Mouse (Mus musculus): Measurements from ENCODE around the gene Fam90a1a. TPM values are rescaled to one million over a fixed set of nuclear protein-coding genes. Genes with fewer than 3 reads are reported as not detected.
"Not testable (repeated sequence)": the region's sequence is repeated elsewhere in the genome, so short reads cannot be mapped to it uniquely, and the experiment has no call there.

Gene Fam90a1a
- not detected for total RNA-seq (2021)
- long read RNA-seq, experiment 1 = 0 reads
- long read RNA-seq, experiment 2 = 0 reads

DNA sequence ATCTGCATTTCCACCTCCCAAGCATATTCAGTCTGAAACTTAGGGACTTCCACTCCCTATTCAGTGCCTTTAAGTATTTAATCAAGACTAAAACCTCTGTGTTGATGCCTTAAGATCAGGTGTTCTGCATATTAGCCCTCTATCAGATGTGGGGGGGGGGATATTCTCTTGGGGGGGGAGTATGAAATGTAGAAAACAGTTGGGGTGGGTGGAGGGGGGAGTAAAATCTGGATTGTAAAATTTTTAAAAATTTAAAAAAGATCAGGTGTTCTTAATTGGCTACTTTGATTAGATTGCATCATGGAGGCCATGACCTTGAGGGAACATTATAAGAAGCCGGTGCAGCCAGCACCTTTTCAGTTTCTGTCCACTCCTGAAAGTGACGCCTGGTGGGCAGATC lies at the start of gene Fam90a1a:
TSS of gene Fam90a1a (plus strand) at position 301 of the 400 bp plus-strand sequence.
- no peak for DNase-seq (ENCODE audit: low spot score in 2 of 2)

DNA sequence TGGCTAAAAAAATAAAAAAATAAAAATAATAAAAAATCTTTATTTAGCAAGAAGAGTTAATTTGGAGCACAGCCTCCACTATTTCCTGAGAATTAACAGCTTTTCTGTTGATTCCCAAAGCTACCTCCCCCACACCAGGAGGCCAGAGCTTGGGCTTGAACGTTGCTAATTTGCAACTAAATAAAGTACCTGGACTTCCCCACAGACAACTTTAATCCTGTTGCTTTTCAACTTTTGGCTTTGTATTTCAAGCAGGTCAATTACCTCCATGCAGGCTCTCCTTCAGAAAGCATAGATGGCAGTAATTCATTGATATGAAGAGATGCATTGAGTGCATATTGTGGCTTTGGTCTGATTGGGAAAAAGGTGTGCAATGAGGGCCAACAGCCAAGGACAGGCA lies 46.6 kb upstream of the Fam90a1a start:
- DNase-seq (ENCODE audit: low spot score in 2 of 2) = no peak

DNA sequence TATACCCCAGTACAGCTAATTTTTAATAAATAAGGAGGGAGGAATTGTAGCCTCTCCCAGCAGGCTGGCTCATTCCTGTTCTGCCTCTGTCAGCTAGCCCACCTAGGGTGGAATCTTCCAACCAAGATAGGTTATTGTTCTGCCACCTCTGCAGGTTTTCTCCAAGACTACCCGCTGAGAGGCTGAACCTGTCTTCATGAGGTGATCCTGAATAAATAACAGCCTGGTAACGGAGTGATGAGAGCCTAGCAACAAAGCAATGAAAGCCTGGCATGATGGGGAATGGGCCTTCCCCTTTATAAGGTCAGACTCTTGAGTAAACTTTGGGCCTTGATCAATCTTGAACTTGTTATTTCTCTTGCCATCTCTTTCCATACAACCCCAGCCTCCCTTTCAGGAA lies 46.0 kb upstream of the Fam90a1a start:
- no peak for DNase-seq (ENCODE audit: low spot score in 2 of 2)

DNA sequence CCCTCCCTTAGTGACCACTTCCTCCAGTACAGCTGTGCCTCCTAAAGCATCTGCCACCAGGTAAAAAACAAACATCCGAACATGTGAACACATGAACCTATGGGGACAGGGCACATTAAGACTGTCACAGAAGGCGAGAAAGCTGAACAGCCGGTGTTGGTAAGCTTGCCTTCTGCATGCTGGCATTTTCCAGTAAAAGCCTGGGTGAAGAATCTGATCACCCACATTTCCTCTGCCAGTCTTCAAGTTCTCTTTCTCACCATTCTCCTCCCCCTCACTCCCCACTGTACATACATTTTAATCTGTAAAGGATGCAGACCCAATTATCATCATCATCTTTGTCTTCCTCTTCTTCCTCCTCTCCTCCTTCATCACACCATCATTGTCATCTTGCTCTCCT lies 42.9 kb upstream of the Fam90a1a start:
- no peak for DNase-seq (ENCODE audit: low spot score in 2 of 2)

DNA sequence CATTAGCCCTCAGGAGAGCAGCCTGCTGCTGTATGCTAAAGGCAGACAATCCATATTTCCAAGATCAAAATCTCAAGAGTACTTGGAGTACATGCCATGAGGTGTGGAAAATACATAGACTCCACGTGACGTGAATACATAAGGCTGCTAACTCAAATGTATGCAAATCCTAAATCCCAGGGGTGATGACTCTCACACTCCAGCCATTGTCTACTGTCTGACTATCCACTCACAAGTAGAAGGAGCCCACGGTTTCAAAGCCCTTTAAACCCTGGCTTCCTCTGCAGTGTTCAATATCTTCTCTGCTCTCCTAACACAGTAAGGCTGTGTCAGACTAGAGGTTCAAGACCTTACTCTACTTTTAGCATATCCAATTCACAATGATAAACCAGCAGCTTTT lies 27.8 kb upstream of the Fam90a1a start:
- DNase-seq (ENCODE audit: low spot score in 2 of 2) = not testable (repeated sequence)

DNA sequence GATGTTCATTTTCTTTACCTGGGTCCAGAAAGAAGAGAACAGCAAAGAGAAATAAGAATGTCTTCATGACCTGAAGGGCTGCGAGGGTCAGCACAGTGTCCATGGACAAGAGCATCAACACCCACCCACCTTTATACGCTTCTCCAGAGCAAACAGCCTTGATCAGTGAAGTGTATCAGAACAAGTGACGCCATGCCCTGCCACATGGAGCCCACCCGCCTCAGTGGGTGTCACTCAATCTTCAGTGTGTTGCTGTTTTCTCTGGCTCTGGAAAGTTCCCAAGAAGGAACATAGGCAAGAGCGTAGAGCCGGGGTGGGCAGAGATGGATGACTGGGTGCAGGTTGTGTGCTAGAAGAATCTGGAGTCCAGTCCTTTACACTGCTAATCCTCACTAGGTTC lies 25.9 kb upstream of the Fam90a1a start, which contains the start of gene Defb15:
TSS of gene Defb15 (minus strand) at position 101 of the 400 bp plus-strand sequence.
- DNase-seq (ENCODE audit: low spot score in 2 of 2) = no peak

DNA sequence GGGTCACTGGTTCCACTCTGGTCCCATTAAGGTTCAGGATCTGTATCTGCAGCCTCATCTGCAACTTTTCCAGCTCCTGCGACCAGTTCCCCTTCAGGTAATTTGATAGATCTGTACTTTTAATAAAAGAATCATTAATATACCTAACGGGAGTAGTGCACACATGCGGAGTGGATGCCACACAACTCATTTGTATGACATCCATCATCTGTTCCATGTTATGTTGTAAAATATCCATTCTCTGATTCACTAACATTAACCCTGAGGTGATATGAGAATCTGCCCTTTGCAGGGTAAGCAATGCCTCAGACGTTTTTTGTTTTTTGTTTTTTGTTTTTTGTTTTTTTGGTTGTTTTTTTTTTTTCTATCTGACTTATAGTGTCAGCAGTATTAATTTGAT lies 20.5 kb upstream of the Fam90a1a start, which contains the start of gene Defb35:
TSS of gene Defb35 (plus strand) at position 301 of the 400 bp plus-strand sequence.
- not testable (repeated sequence) for DNase-seq (ENCODE audit: low spot score in 2 of 2)

DNA sequence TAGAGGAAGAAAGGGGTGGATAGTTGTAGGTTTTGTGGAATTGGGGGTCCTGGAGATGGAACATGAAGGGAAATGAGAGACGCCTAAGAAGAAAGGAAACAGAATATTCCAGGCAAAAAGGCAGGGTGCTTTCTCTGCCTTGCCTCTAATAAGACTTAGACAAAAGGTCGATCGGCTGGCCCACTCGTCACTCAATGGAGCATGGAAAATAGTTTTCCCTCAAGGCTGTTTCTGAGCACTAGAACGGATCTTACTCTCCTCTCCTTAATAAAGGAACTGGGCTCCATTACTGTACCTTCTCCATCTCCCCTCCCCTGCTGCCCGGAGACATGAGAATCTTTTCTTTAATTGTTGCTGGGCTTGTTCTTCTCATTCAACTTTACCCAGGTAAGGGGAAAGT lies 12.1 kb upstream of the Fam90a1a start, which contains the start of gene Defb13:
TSS of gene Defb13 (plus strand) at position 301 of the 400 bp plus-strand sequence.
- DNase-seq (ENCODE audit: low spot score in 2 of 2) = no peak

DNA sequence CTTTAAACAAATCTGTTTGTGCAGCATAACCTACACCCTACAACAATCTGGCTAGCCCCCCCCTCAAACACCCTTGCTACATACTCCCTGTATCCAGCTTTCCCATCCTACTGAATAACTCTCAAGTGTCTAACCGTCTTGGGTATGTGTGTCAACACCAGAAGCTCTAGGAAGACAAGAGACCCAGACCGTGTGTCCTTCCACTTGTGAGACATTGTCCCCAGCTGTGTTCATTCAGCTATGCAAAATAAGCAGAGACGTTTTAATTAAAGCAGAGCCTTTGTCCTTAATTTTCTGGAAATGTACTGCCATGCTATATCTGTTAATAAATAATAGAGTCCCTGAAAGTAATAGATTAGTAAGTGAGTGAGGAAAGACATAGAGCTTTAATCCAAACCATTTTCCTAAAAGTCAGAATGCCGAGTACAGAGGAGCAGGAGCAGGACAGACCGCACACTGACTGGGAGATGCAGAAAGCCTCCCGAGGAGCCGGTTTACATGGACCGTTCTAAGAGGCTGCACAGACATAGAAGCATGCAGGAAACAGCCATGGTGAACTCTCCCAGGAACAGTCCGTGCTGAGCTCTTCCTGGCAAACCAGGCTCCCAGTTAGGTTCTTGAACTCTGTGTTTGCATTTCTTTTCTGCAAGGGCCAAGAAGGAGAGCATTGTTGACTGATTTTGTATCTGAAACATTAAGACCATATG lies 11.1 kb upstream of the Fam90a1a start:
- no peak for DNase-seq (ENCODE audit: low spot score in 2 of 2)

DNA sequence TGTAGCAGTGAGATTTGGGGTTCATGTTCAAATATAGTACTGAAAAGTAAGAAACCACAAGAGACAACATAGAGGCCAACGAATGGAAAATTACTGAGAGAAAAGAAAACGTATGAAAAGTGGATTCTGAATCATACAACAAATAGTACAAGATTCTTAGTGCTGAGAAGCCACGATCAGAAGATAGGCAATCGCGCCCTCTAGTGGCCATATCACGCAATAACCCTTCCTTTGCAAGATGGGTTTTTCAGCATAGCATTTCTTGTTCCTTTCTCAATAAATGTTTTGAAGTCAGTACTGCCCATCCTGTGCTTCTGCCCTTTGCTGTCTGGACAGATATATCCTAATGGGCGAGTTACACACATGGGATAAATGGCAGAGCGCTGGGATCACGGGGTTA lies 3.2 kb upstream of the Fam90a1a start:
- peak in 1 of 2 experiments; percentile 6 for DNase-seq (ENCODE audit: low spot score in 2 of 2)

DNA sequence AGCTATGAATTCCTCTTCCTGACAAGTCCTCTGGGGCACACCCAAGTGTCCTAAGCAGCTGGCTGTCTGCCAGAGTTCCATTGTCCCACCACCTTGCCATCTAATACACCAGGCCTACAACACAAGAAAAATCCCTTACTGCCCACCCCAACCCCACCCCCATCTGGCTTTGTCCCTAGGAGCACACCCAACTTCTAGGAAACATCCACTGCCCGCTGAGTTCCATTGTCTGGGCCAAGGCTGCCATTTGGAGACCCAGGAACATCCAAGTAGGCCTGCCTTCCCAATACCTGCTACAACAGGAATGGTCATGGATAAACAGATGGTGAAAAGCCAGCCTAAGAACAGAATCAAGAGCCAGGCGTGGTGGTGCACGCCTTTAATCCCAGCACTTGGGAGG lies 2.2 kb upstream of the Fam90a1a start:
- DNase-seq (ENCODE audit: low spot score in 2 of 2) = no peak

DNA sequence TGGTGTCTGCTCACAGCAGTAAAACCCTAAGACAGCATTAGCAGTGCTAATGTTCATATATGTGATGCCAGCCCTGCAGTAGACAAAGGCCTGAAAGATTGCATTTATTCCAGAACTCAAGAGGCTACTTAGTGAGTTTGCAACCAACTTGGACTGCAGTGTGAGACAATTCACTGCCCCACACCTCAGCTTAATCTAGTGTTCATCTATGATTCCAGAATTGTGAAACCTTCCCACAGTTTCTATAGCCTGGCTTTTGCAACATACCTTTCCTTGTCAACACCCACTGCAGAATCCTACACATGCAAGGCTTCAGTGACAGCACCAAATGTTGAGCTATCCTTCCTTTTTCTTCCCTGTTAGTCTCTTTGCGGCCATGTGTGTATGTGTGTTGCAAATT lies 8.1 kb downstream of the Fam90a1a start:
- no peak for DNase-seq (ENCODE audit: low spot score in 2 of 2)

DNA sequence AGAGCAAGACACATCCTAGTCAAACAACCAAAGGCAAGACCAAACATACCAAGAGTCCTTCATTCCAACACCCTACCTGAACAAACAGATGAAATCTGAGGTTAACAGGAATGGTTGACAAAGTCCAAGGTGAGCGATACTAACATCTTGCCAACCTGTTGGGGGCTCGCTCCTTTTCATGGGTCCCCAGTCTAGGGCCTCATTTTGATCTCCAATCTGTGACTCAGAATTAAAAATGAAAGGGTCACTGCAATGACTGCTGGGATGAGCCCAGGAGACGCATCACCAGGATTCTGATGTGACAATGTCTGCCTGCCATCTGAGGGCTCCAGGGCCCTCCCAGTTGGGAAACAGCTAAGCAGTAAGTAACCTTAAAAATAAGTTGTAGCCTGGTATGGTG lies 11.0 kb downstream of the Fam90a1a start, which contains the start of gene Ccdc70:
TSS of gene Ccdc70 (plus strand) at position 301 of the 400 bp plus-strand sequence.
- no peak for DNase-seq (ENCODE audit: low spot score in 2 of 2)

DNA sequence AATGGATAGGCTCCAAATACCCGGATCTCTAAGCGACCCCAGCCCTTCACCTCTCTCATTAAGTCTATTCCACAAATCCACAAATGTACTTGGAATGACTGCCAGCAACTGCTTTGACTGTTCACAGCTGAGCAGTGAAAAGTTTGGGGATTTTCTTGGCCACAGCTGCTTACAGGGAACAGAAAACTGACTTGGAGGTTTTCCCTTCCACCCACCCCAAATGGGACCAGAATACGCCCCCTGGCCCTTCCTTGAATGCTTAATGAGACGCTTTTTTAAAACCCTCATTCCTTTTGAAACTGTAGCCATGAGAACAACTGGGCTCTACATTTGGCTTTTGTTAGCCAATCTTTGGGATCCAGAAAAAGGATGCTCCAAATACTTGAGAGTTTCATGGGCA lies 19.7 kb downstream of the Fam90a1a start:
- no peak for DNase-seq (ENCODE audit: low spot score in 2 of 2)

DNA sequence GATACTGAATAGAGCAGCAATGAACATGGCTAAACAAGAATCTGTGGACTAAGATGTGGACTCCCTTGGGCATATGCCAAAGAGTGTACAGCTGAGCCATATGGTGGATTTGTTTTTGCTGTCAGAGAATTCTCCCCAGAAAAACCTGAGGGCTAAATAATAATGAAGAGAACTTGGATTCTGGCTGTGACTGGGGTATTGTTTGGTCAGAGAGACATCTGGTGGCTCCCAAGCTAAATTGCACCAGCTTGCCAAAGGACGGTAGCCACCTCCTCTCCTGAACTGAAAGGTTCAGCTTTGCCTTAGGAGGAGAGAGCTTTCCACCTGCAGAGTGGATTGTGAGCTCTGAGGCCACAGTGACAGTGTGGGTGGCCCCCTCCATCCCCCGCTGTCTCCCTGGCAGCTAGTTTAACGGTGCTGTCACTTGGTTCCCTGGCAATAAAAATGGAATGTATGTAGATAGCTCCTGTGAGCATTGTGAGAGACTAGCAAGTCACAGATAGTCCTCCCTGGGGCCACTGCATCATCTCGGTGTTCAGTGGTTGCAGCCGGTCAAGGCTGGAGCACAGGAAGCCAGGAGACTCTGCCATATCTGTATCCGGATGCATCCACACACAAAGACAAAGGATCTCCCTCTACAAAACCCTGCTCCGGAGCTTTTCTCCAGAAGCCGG lies 23.3 kb downstream of the Fam90a1a start:
- DNase-seq (ENCODE audit: low spot score in 2 of 2) = no peak

DNA sequence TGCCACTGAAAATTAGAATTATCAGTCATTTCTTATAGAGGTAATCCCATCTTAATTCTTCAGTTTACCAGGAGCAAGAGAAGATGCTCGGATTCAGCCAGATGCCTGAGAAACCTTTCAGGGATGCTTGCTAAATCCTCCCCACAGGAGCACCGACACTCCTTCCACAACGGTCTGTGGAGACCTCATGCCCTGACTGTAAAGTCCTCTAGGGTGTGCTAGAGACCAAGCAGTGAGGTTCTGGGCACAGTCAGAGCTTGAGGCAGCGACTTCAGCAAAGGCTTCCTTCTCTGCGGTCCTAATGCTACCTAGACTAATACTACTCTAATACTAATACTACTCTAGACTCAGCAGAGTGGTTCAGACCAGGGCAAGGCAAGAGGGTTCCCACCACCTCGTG lies 33.7 kb downstream of the Fam90a1a start:
- DNase-seq (ENCODE audit: low spot score in 2 of 2) = no peak

DNA sequence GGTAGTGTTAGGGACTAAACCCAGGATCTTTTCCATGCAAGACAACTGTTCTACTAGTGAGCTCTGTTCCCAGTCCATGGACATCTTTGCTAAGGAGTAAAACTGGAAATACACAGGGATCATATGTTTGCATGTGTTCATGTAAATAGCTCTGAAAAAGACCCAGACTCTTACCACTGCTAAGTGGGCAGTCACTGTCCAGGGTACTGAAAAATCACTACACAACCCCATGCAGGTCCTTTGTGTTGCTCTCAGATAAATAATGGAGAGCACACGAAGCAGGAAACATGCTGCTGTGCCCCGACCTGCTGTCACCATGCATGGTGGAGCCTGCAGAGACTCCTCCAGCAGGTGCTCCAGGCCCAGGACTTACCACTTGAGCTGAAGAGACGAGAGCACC lies 36.7 kb downstream of the Fam90a1a start:
- DNase-seq (ENCODE audit: low spot score in 2 of 2) = no peak

DNA sequence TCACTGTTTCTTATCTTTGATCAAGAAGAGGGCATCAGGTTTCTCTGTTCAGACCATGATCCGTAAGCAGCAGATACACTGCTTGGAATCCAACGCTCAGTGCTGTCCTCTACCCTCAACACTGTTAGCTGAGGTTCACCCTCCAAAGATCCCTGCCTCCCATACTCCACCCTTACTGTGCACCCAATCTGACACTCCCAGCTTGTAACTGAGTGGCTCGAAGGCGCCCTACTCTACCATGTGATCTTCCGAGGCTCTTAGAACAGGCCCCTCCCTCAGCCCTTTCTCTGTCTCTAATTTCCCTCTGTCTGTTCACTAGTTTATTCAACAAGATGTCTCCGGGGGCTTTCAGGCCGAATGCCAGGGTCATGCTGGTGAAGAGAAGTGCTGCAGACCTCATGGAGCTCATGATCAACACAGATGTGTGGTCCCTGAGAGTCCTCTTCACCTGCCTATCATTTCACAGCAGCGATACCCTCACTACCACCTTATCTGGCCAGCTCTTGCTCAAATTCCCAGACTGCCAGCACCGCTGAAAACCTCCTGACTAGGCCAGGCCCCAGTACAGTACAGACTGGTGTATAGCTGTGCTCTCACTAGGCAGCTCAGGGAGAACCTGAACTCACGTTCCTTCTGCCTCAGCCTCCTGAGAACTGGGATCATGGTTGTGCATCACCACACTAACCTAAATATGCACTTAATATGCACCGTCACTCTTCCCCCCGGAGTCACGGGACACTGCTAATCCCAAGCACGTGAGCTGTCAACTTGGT lies 46.4 kb downstream of the Fam90a1a start:
- no peak for DNase-seq (ENCODE audit: low spot score in 2 of 2)

DNA sequence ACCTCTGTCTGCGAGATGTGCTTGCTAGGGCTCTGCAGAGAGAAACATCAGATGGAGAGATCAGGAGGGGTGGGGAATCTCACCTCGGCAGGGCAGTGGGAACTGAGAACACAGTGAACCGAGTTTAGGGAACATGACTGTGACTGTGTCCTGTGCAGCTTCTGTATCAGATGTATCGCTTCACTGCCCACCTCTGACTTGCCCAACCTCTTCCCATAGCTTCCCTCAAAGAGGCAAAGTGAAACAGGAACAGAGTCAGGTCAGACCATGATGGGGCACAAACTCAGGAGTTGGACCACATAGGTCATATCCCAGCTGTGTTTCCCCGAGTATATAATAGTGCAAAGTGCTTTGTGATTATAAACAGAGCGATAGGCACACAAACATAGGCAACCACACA lies 47.9 kb downstream of the Fam90a1a start:
- no peak for DNase-seq (ENCODE audit: low spot score in 2 of 2)

DNA sequence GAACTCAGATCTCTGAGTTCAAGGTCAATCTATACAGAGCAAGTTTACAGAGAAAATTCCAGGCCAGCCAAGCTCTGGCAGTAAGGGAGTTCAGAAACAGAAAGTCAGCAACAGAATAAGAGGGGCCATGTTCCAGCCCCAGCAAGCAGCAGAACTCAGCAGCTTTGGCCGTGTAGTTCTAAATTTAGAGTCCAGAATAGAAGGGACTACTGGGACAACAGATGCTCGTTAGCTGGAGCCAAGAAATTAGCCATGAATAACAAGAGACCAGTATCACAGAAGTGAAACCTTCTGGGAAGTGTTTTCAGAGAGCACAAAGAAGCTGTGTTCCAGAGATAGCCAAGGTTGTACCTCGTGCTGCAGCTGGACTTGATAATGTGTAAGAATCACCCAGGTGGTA lies 50.9 kb downstream of the Fam90a1a start:
- no peak for DNase-seq (ENCODE audit: low spot score in 2 of 2)

DNA sequence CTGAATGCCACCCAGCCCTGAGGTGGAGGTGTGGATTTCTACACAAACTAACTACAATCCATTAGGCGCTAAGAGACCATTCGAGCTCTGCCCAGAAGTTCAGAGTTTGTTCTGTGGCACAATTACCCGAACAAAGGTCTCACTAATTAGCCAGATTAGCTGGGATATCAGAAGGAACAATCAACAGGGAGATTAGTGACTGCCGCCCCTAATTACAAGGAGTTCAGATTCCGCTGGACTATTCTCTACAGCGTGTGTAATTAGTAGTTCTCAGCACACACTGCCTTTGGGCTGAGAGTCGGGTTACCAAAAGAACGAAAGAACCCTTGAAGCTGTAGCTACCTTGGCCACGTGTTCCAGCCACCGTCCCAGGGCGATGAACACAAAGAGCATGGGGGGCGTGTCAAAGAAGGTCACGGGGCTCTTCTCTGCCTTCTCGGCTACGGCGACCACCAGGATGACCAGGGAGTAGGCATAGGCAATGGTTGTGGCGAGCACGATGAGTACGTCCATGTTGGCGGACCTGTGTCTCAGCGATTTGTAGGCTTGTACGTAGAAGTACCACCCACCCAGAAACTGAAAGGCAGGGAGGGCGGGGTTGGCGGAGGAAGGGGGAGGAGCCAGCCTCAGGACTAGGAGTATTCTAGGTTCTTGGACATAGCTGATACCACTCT lies 54.7 kb downstream of the Fam90a1a start:
- no peak for DNase-seq (ENCODE audit: low spot score in 2 of 2)

Data from adrenal gland, postnatal 4 days (tissue).